Mouse (Mus musculus) cerebellum, adult 2 months (tissue): ENCODE data around the gene Atg16l1.

Experiments used
- CTCF ChIP-seq: fragments of 200-500 bp; IDR thresholded peaks from 2 replicates; pipeline ENCODE4 v1.5.1; 2011; ENCODE audit warnings: low read depth, mild to moderate bottlenecking, control low read depth, low read length, moderate library complexity, borderline replicate concordance; ENCODE audit not compliant: insufficient read depth
- POLR2A ChIP-seq: fragments of 200-500 bp; IDR thresholded peaks from 2 replicates; pipeline ENCODE4 v1.6.1; 2011; ENCODE audit warnings: low read length, control low read depth, borderline replicate concordance; ENCODE audit not compliant: insufficient read depth

- TF ChIP-seq CTCF, result no peak
- no peak for TF ChIP-seq POLR2A
Measured at GRCm38 (mm10) chr1:87811391-87811790, 55.7 kb downstream of the Atg16l1 start.
